Mouse (Mus musculus) cerebellum, adult 2 months (tissue): ENCODE results near the gene Prf1. TPM values are rescaled to one million over a fixed set of nuclear protein-coding genes. Genes with fewer than 3 reads are reported as not detected.

Experiments
- DNase-seq, 2 experiments: peaks; one replicate each; pipeline ENCODE4 v3.0.0; 2021
- H3K27ac ChIP-seq: fragments of 200-500 bp; 2 replicates; pipeline ENCODE4 v1.5.1; 2012; ENCODE audit warnings: low read length, control low read depth, inconsistent platforms; ENCODE audit not compliant: insufficient read depth
- H3K27me3 ChIP-seq: fragments of 200-500 bp; 2 replicates; pipeline ENCODE4 v1.6.1; 2012; ENCODE audit warnings: inconsistent platforms, mild to moderate bottlenecking, low read length, moderate library complexity; ENCODE audit not compliant: control insufficient read depth, insufficient read depth
- H3K4me1 ChIP-seq: fragments of 200-500 bp; 2 replicates; pipeline ENCODE4 v1.6.1; 2011; ENCODE audit warnings: low read length; ENCODE audit not compliant: control insufficient read depth, insufficient read depth
- H3K4me3 ChIP-seq: fragments of 200-500 bp; replicated peaks from 2 replicates; pipeline ENCODE3; 2011; ENCODE audit warnings: mild to moderate bottlenecking, low read depth, low read length, control low read depth; ENCODE audit not compliant: insufficient read depth
- CTCF ChIP-seq: fragments of 200-500 bp; IDR thresholded peaks from 2 replicates; pipeline ENCODE4 v1.5.1; 2011; ENCODE audit warnings: low read depth, mild to moderate bottlenecking, control low read depth, low read length, moderate library complexity, borderline replicate concordance; ENCODE audit not compliant: insufficient read depth
- POLR2A ChIP-seq: fragments of 200-500 bp; IDR thresholded peaks from 2 replicates; pipeline ENCODE4 v1.6.1; 2011; ENCODE audit warnings: low read length, control low read depth, borderline replicate concordance; ENCODE audit not compliant: insufficient read depth
- WGBS: fragments of 180-500 bp; shearing (Covaris S2); methylation state at CpG from one replicate; pipeline ENCODE4 v1.1.7; 2018; 5-methylcytosine and 5-hydroxymethylcytosine counted together
- polyA plus RNA-seq: library from polyadenylated mRNA; depleted of rRNA; stranded (reverse); fragments of >200 nt; gene quantifications from 2 replicates; pipeline ENCODE4 v1.2.3, GENCODE M21; 2012

Gene Prf1
- polyA plus RNA-seq, 1 experiment: not detected

GRCm38 (mm10) chr10:61290479-61290878 is 7.2 kb upstream of the Prf1 start:
- DNase-seq: no peak
- no peak overlapping the region for H3K27ac ChIP-seq
- WGBS: 93% methylated on average over 2 of the region's 2 CpGs
- no peak overlapping the region for H3K4me3 ChIP-seq
- peaks cover 5% of the 10 kb centered on the region for H3K4me1 ChIP-seq
- TF ChIP-seq CTCF (no peak), POLR2A (no peak)
- no peaks in the 10 kb centered on the region for H3K27me3 ChIP-seq

GRCm38 (mm10) chr10:61294242-61294641 is 3.4 kb upstream of the Prf1 start:
- DNase-seq: no peak
- WGBS: 26% methylated on average over 8 of the region's 8 CpGs
- no peak overlapping the region for H3K4me3 ChIP-seq

GRCm38 (mm10) chr10:61296713-61297445 is 754 bp upstream of the Prf1 start:
- Histone ChIP-seq H3K27ac (no peak overlapping the region), H3K27me3 (no peaks in the 10 kb centered on the region), H3K4me1 (no peaks in the 10 kb centered on the region), H3K4me3 (no peak overlapping the region)
- no peak for DNase-seq
- WGBS: 53% methylated on average over 8 of the region's 8 CpGs
- TF ChIP-seq CTCF (no peak), POLR2A (no peak)

More at GRCm38 (mm10) chr10:61294242-61294641, 3.4 kb upstream of the Prf1 start:
- H3K4me1 ChIP-seq: no peaks in the 10 kb centered on the region
- no peaks in the 10 kb centered on the region for H3K27me3 ChIP-seq
- no peak overlapping the region for H3K27ac ChIP-seq
- TF ChIP-seq POLR2A (no peak), CTCF (no peak)

- H3K27ac ChIP-seq: no peak overlapping the region
- DNase-seq: no peak
- TF ChIP-seq POLR2A (no peak), CTCF (no peak)
- no peaks in the 10 kb centered on the region; the same call in 1 of the 2 replicates for H3K4me1 ChIP-seq
- no peak overlapping the region for H3K4me3 ChIP-seq
- no peaks in the 10 kb centered on the region for H3K27me3 ChIP-seq
- WGBS: 77% methylated on average over 3 of the region's 3 CpGs
Measured at GRCm38 (mm10) chr10:61300996-61301395, 3.4 kb downstream of the Prf1 start.

- Histone ChIP-seq H3K27ac (no peak overlapping the region), H3K4me1 (no peaks in the 10 kb centered on the region; the same call in 1 of the 2 replicates), H3K27me3 (no peaks in the 10 kb centered on the region), H3K4me3 (no peak overlapping the region)
- DNase-seq: peak; percentile 30 to 43
- TF ChIP-seq CTCF (no peak), POLR2A (no peak)
- 16% methylated on average over 6 of the region's 6 CpGs for WGBS
Measured at GRCm38 (mm10) chr10:61304046-61304445, 6.4 kb downstream of the Prf1 start.

- Histone ChIP-seq H3K4me1 (no peaks in the 10 kb centered on the region; the same call in 1 of the 2 replicates), H3K27ac (no peak overlapping the region), H3K27me3 (no peaks in the 10 kb centered on the region), H3K4me3 (no peak overlapping the region)
- 94% methylated on average over 13 of the region's 13 CpGs for WGBS
- DNase-seq: no peak
- TF ChIP-seq CTCF (no peak), POLR2A (no peak)
Measured at GRCm38 (mm10) chr10:61305928-61306590, 8.4 kb downstream of the Prf1 start.

- no peaks in the 10 kb centered on the region; the same call in 1 of the 2 replicates for H3K4me1 ChIP-seq
- no peak overlapping the region for H3K4me3 ChIP-seq
- TF ChIP-seq CTCF: no peak
- TF ChIP-seq POLR2A: no peak
- no peak overlapping the region for H3K27ac ChIP-seq
- H3K27me3 ChIP-seq: no peaks in the 10 kb centered on the region
- DNase-seq: no peak
- WGBS: 65% methylated on average over 12 of the region's 12 CpGs
Measured at GRCm38 (mm10) chr10:61308706-61309320, 11.2 kb downstream of the Prf1 start.
